Mouse (Mus musculus): ENCODE results near the gene Ermard.

Ermard gene

GRCm38 (mm10) chr17:15065391-15066024, 24.5 kb downstream of the Ermard start:
- DNase-seq = peak; percentile 56

- peak; percentile 15 for DNase-seq
Measured at GRCm38 (mm10) chr17:15066066-15066465, 25.1 kb downstream of the Ermard start.

- no peak for DNase-seq
Measured at GRCm38 (mm10) chr17:15066911-15067310, 25.9 kb downstream of the Ermard start.

- DNase-seq = no peak
Measured at GRCm38 (mm10) chr17:15068040-15068792, 27.2 kb downstream of the Ermard start.

GRCm38 (mm10) chr17:15069124-15069523, 28.1 kb downstream of the Ermard start:
- no peak for DNase-seq

GRCm38 (mm10) chr17:15072211-15072610, 31.2 kb downstream of the Ermard start:
- no peak for DNase-seq

GRCm38 (mm10) chr17:15075033-15075432, 34.0 kb downstream of the Ermard start:
- no peak for DNase-seq

GRCm38 (mm10) chr17:15077536-15077935, 36.5 kb downstream of the Ermard start:
- no peak for DNase-seq

- DNase-seq = no peak
Measured at GRCm38 (mm10) chr17:15084226-15084848, 43.3 kb downstream of the Ermard start.

GRCm38 (mm10) chr17:15085006-15085405, 44.0 kb downstream of the Ermard start:
- DNase-seq = no peak

GRCm38 (mm10) chr17:15088166-15088565, 47.2 kb downstream of the Ermard start:
- no peak for DNase-seq

GRCm38 (mm10) chr17:15088591-15089001, 47.6 kb downstream of the Ermard start:
- DNase-seq = peak; percentile 43

GRCm38 (mm10) chr17:15091739-15092138, 50.7 kb downstream of the Ermard start:
- DNase-seq = no peak

GRCm38 (mm10) chr17:15093523-15093922, 52.5 kb downstream of the Ermard start:
- DNase-seq = no peak

- DNase-seq = no peak
Measured at GRCm38 (mm10) chr17:15096853-15097252, 55.8 kb downstream of the Ermard start.

GRCm38 (mm10) chr17:15098677-15099076, 57.7 kb downstream of the Ermard start:
- no peak for DNase-seq

GRCm38 (mm10) chr17:15101355-15101754, 60.3 kb downstream of the Ermard start:
- DNase-seq = no peak

GRCm38 (mm10) chr17:15107143-15107649, 66.2 kb downstream of the Ermard start:
- DNase-seq = no peak

- no peak for DNase-seq
Measured at GRCm38 (mm10) chr17:15108473-15109441, 67.7 kb downstream of the Ermard start.

- no peak for DNase-seq
Measured at GRCm38 (mm10) chr17:15115550-15115949, 74.5 kb downstream of the Ermard start.

- no peak for DNase-seq
Measured at GRCm38 (mm10) chr17:15120096-15120495, 79.1 kb downstream of the Ermard start.

GRCm38 (mm10) chr17:15120569-15120968, 79.6 kb downstream of the Ermard start:
- DNase-seq = no peak

All from cerebellum, adult 9-10 months (tissue).